Mouse (Mus musculus): ENCODE measurements around the gene Pcdh11x. TPM values are rescaled to one million over a fixed set of nuclear protein-coding genes. Genes with fewer than 3 reads are reported as not detected.

The Pcdh11x gene
- total RNA-seq, 1 experiment from 2014 or later, result not detected

Other genes with a start within 250 kb of the Pcdh11x start
- not detected in 2 replicates for gene H2afb3, start 22.8 kb downstream of the Pcdh11x start, total RNA-seq (2017)